Mouse (Mus musculus): ENCODE results near the gene 9530077C05Rik. TPM values are rescaled to one million over a fixed set of nuclear protein-coding genes. Genes with fewer than 3 reads are reported as not detected.
"Not testable (repeated sequence)": the region's sequence is repeated elsewhere in the genome, so short reads cannot be mapped to it uniquely, and the experiment has no call there.

The 9530077C05Rik gene
- polyA plus RNA-seq, 1 experiment = 8.9 TPM

DNA sequence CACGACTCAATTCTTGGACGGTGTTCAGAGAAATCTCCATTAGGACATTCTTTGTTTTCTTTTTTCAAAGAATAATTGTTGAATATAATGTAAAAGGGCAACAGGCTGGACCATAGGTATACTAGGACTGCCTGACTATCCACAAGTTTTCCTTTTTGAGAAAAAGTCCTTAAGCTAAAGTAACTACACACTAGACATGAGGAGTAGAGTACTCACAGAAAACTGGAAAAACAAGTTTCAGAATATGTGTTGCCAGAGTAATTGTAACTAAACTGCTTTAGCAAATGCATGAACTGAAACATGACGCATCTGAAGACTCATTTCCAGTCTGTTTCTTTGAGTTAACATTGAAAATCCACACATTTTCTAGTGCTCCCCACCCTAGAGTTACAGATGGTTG lies 5.9 kb upstream of the 9530077C05Rik start:
- Histone ChIP-seq H3K4me3 (replicated peaks; ENCODE audit: control insufficient read depth, low read depth, low read length) (no peak overlapping the region), H3K4me1 (ENCODE audit: control insufficient read depth, insufficient read depth, low read length) (no peaks in the 10 kb centered on the region), H3K27ac (ENCODE audit: control insufficient read depth, insufficient read depth, low read depth, low read length, poor library complexity) (no peak overlapping the region)
- no peak for TF ChIP-seq POLR2A (IDR thresholded peaks at IDR 0.05; ENCODE audit: borderline replicate concordance, control insufficient read depth, low read depth, low read length)
- TF ChIP-seq CTCF (IDR thresholded peaks at IDR 0.05; ENCODE audit: control insufficient read depth, insufficient read depth, low read length) = no peak
- WGBS = 78% methylated on average over 3 of the region's 3 CpGs

- H3K4me1 ChIP-seq (ENCODE audit: control insufficient read depth, insufficient read depth, low read length); H3K27ac ChIP-seq (ENCODE audit: control insufficient read depth, insufficient read depth, low read depth, low read length, poor library complexity); H3K4me3 ChIP-seq (replicated peaks; ENCODE audit: control insufficient read depth, low read depth, low read length): not testable (repeated sequence)
- 81% methylated on average over 4 of the region's 4 CpGs for WGBS
Observed at GRCm38 (mm10) chr9:22407633-22408032, 3.7 kb upstream of the 9530077C05Rik start.

GRCm38 (mm10) chr9:22408344-22408743 lies 3.0 kb upstream of the 9530077C05Rik start:
- WGBS = 30% methylated on average over 4 of the region's 4 CpGs
- not testable (repeated sequence) for H3K27ac ChIP-seq (ENCODE audit: control insufficient read depth, insufficient read depth, low read depth, low read length, poor library complexity); H3K4me1 ChIP-seq (ENCODE audit: control insufficient read depth, insufficient read depth, low read length); H3K4me3 ChIP-seq (replicated peaks; ENCODE audit: control insufficient read depth, low read depth, low read length)

- TF ChIP-seq CTCF (IDR thresholded peaks at IDR 0.05; ENCODE audit: control insufficient read depth, insufficient read depth, low read length) = no peak
- no peak for TF ChIP-seq POLR2A (IDR thresholded peaks at IDR 0.05; ENCODE audit: borderline replicate concordance, control insufficient read depth, low read depth, low read length)
- Histone ChIP-seq H3K4me3 (replicated peaks; ENCODE audit: control insufficient read depth, low read depth, low read length) (no peak overlapping the region), H3K4me1 (ENCODE audit: control insufficient read depth, insufficient read depth, low read length) (no peaks in the 10 kb centered on the region; the same call in 1 of the 2 replicates), H3K27ac (ENCODE audit: control insufficient read depth, insufficient read depth, low read depth, low read length, poor library complexity) (no peak overlapping the region)
- 79% methylated on average over 7 of the region's 7 CpGs for WGBS
Observed at GRCm38 (mm10) chr9:22409501-22409900, 1.8 kb upstream of the 9530077C05Rik start.

GRCm38 (mm10) chr9:22416187-22416586 lies 4.9 kb downstream of the 9530077C05Rik start:
- Histone ChIP-seq H3K27ac (ENCODE audit: control insufficient read depth, insufficient read depth, low read depth, low read length, poor library complexity) (no peak overlapping the region), H3K4me3 (replicated peaks; ENCODE audit: control insufficient read depth, low read depth, low read length) (no peak overlapping the region), H3K4me1 (ENCODE audit: control insufficient read depth, insufficient read depth, low read length) (no peaks in the 10 kb centered on the region; the same call in 1 of the 2 replicates)
- no peak for TF ChIP-seq POLR2A (IDR thresholded peaks at IDR 0.05; ENCODE audit: borderline replicate concordance, control insufficient read depth, low read depth, low read length)
- TF ChIP-seq CTCF (IDR thresholded peaks at IDR 0.05; ENCODE audit: control insufficient read depth, insufficient read depth, low read length) = no peak
- WGBS = 75% methylated on average over 3 of the region's 3 CpGs

DNA sequence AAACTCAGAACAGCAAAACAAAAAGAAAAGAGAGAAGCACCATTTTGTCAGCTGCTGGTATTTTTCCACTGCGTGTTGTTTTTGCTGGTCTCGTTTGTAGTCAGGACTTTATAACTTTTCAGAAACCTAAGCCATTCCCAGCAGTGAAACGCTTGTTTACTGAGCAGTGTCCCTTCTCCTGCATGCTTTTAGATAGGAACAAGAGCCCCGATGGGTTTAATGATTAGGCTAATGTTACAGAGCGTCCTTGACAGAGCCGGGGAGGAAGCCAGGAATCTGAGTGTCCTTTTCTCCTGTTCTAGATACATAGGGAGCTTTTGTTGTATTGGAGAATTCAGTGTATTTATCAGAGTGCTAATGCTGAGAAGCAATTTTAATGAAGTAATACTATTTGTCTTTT lies 6.2 kb downstream of the 9530077C05Rik start:
- no peak overlapping the region for H3K27ac ChIP-seq (ENCODE audit: control insufficient read depth, insufficient read depth, low read depth, low read length, poor library complexity)
- no peak for TF ChIP-seq CTCF (IDR thresholded peaks at IDR 0.05; ENCODE audit: control insufficient read depth, insufficient read depth, low read length)
- TF ChIP-seq POLR2A (IDR thresholded peaks at IDR 0.05; ENCODE audit: borderline replicate concordance, control insufficient read depth, low read depth, low read length) = no peak
- no peak overlapping the region for H3K4me3 ChIP-seq (replicated peaks; ENCODE audit: control insufficient read depth, low read depth, low read length)
- WGBS = 84% methylated on average over 6 of the region's 6 CpGs
- H3K4me1 ChIP-seq (ENCODE audit: control insufficient read depth, insufficient read depth, low read length) = no peaks in the 10 kb centered on the region; the same call in 1 of the 2 replicates

GRCm38 (mm10) chr9:22419877-22420276 lies 8.6 kb downstream of the 9530077C05Rik start:
- no peak overlapping the region for H3K4me3 ChIP-seq (replicated peaks; ENCODE audit: control insufficient read depth, low read depth, low read length)
- H3K4me1 ChIP-seq (ENCODE audit: control insufficient read depth, insufficient read depth, low read length) = no peaks in the 10 kb centered on the region; the same call in 1 of the 2 replicates
- TF ChIP-seq CTCF (IDR thresholded peaks at IDR 0.05; ENCODE audit: control insufficient read depth, insufficient read depth, low read length) = no peak
- no peak for TF ChIP-seq POLR2A (IDR thresholded peaks at IDR 0.05; ENCODE audit: borderline replicate concordance, control insufficient read depth, low read depth, low read length)
- no peak overlapping the region for H3K27ac ChIP-seq (ENCODE audit: control insufficient read depth, insufficient read depth, low read depth, low read length, poor library complexity)
- WGBS = 86% methylated on average over 3 of the region's 3 CpGs

DNA sequence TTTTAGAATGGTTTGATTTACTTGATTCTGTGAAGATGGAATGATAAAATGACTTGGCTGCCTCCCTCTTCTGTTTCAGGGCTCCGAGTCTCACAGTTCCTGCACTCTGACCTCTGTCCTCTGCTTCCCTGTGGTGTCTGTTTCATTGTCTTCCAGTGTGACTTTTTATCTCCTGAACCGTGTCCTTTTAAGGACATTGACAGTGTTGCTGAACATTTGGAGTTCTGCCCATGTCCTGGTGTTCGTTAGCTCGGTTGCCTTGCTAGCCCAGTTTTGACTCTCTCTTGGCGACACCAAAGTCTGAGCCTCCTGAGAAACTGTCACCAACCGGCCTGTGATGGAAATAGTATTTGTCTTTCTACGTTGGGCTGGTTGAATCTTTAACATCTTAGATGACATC lies 9.2 kb downstream of the 9530077C05Rik start:
- TF ChIP-seq POLR2A (IDR thresholded peaks at IDR 0.05; ENCODE audit: borderline replicate concordance, control insufficient read depth, low read depth, low read length) (no peak), CTCF (IDR thresholded peaks at IDR 0.05; ENCODE audit: control insufficient read depth, insufficient read depth, low read length) (no peak)
- no peak overlapping the region for H3K27ac ChIP-seq (ENCODE audit: control insufficient read depth, insufficient read depth, low read depth, low read length, poor library complexity)
- H3K4me3 ChIP-seq (replicated peaks; ENCODE audit: control insufficient read depth, low read depth, low read length) = no peak overlapping the region
- no peaks in the 10 kb centered on the region; the same call in 1 of the 2 replicates for H3K4me1 ChIP-seq (ENCODE audit: control insufficient read depth, insufficient read depth, low read length)
- WGBS = 66% methylated on average over 7 of the region's 7 CpGs

GRCm38 (mm10) chr9:22422559-22422958 lies 11.2 kb downstream of the 9530077C05Rik start:
- H3K4me3 ChIP-seq (replicated peaks; ENCODE audit: control insufficient read depth, low read depth, low read length) = no peak overlapping the region
- WGBS = 88% methylated on average over 1 of the region's 1 CpGs
- TF ChIP-seq POLR2A (IDR thresholded peaks at IDR 0.05; ENCODE audit: borderline replicate concordance, control insufficient read depth, low read depth, low read length) (no peak), CTCF (IDR thresholded peaks at IDR 0.05; ENCODE audit: control insufficient read depth, insufficient read depth, low read length) (no peak)
- H3K27ac ChIP-seq (ENCODE audit: control insufficient read depth, insufficient read depth, low read depth, low read length, poor library complexity) = no peak overlapping the region
- no peaks in the 10 kb centered on the region; the same call in 1 of the 2 replicates for H3K4me1 ChIP-seq (ENCODE audit: control insufficient read depth, insufficient read depth, low read length)

Data from bone marrow, adult 2 months (tissue).